Mouse (Mus musculus) embryonic facial prominence, embryonic 11.5 days (tissue): Measurements from ENCODE around the gene Grin3b. TPM values are rescaled to one million over a fixed set of nuclear protein-coding genes. Genes with fewer than 3 reads are reported as not detected.

Experiments
- ATAC-seq: fragments of 200-750 bp; cut with Nextera tagmentation; replicated peaks from 2 replicates; pipeline ENCODE4 v1.8.0; 2017; ENCODE audit warnings: low read depth; ENCODE audit not compliant: insufficient number of reproducible peaks, low FRiP score, low TSS enrichment
- DNase-seq: peaks from one replicate; pipeline ENCODE4 v3.0.0-alpha.2; 2015; ENCODE audit warnings: low spot score
- H3K27ac ChIP-seq: fragments of 300-500 bp; sonication (generic); replicated peaks from 2 replicates; pipeline ENCODE4 v1.5.1; 2014; ENCODE audit warnings: mild to moderate bottlenecking, low read depth, low read length, control low read depth
- H3K27me3 ChIP-seq: fragments of 300-500 bp; sonication (generic); 2 replicates; pipeline ENCODE4 v1.6.1; 2014; ENCODE audit warnings: mild to moderate bottlenecking, low read length, moderate library complexity, mixed read lengths; ENCODE audit not compliant: control insufficient read depth, insufficient read depth
- H3K36me3 ChIP-seq: fragments of 300-500 bp; sonication (generic); replicated peaks from 2 replicates; pipeline ENCODE4 v1.6.1; 2014; ENCODE audit warnings: low read depth, mild to moderate bottlenecking, low read length, moderate library complexity, mixed read lengths; ENCODE audit not compliant: control insufficient read depth, insufficient read depth
- H3K4me1 ChIP-seq: fragments of 300-500 bp; sonication (generic); 2 replicates; pipeline ENCODE4 v1.6.1; 2014; ENCODE audit warnings: low read length, mixed read lengths; ENCODE audit not compliant: control insufficient read depth, insufficient read depth
- H3K4me2 ChIP-seq: fragments of 300-500 bp; sonication (generic); 2 replicates; pipeline ENCODE4 v1.6.1; 2014; ENCODE audit warnings: low read depth, mild to moderate bottlenecking, control low read depth, low read length, moderate library complexity
- H3K4me3 ChIP-seq: fragments of 300-500 bp; sonication (generic); 2 replicates; pipeline ENCODE4 v1.5.1; 2014; ENCODE audit warnings: low read depth, low read length, control low read depth
- H3K9ac ChIP-seq: fragments of 300-500 bp; sonication (generic); replicated peaks from 2 replicates; pipeline ENCODE4 v1.6.1; 2014; ENCODE audit warnings: mild to moderate bottlenecking, control low read depth, low read length
- H3K9me3 ChIP-seq: fragments of 300-500 bp; sonication (generic); replicated peaks from 2 replicates; pipeline ENCODE4 v1.6.1; 2016; ENCODE audit warnings: mild to moderate bottlenecking, low read length, inconsistent platforms, mixed read lengths; ENCODE audit not compliant: control insufficient read depth
- WGBS: fragments of 180-500 bp; shearing (Covaris S2); extraction: QIAGEN DNeasy Blood & Tissue Kit; methylation state at CpG from one replicate; pipeline ENCODE4 v1.1.7; 2014; 5-methylcytosine and 5-hydroxymethylcytosine counted together
- polyA plus RNA-seq: library from polyadenylated mRNA; unstranded; fragments of >200 nt; fragmentation: Nextera tagmentation; extraction: Ambion mirVana; gene quantifications from 2 replicates; pipeline ENCODE4 v1.2.1, GENCODE M21; 2014

Grin3b gene
- polyA plus RNA-seq, 1 experiment from 2014 or later: 0.21 TPM

DNA sequence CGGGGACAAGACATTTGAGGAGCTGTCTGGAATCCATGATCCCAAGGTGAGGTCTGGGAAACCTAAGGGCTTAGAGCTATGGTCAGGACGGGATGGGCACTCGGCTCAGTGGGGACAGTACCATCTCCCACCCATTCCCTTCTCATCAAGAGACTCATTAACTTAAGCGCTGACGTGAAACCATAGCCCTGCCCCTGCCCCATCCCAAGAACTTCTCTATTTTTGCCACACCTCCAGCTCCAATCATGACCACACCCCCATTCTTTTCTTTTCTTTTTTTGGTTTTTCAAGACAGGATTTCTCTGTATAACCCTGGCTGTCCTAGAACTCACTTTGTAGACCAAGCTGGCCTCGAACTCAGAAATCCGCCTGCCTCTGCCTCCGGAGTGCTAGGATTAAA lies 4.2 kb downstream of the Grin3b start:
- DNase-seq (no peak), ATAC-seq (no peak)
- no peak overlapping the region for H3K27ac ChIP-seq
- H3K27me3 ChIP-seq: peaks cover 2% of the 10 kb centered on the region; the same call in 1 of the 2 replicates
- H3K4me1 ChIP-seq: no peaks in the 10 kb centered on the region
- 82% methylated on average over 8 of the region's 8 CpGs for WGBS
- H3K9me3 ChIP-seq: no peaks in the 10 kb centered on the region
- no peak overlapping the region for H3K4me3 ChIP-seq
- H3K36me3 ChIP-seq: peaks cover 22% of the 10 kb centered on the region
- H3K4me2 ChIP-seq: no peak overlapping the region
- no peak overlapping the region for H3K9ac ChIP-seq

GRCm38 (mm10) chr10:79976071-79976721 lies 5.7 kb downstream of the Grin3b start:
- DNase-seq (no peak), ATAC-seq (no peak)
- no peak overlapping the region for H3K4me2 ChIP-seq
- no peak overlapping the region for H3K4me3 ChIP-seq
- H3K27me3 ChIP-seq: no peaks in the 10 kb centered on the region; the same call in 1 of the 2 replicates
- H3K9ac ChIP-seq: no peak overlapping the region
- 87% methylated on average over 28 of the region's 28 CpGs for WGBS
- no peaks in the 10 kb centered on the region for H3K9me3 ChIP-seq
- H3K27ac ChIP-seq: no peak overlapping the region
- peaks cover 22% of the 10 kb centered on the region for H3K36me3 ChIP-seq
- no peaks in the 10 kb centered on the region for H3K4me1 ChIP-seq

GRCm38 (mm10) chr10:79976722-79977107 lies 6.2 kb downstream of the Grin3b start:
- Histone ChIP-seq H3K36me3 (peaks cover 22% of the 10 kb centered on the region), H3K4me1 (no peaks in the 10 kb centered on the region; the same call in 1 of the 2 replicates), H3K4me2 (no peak overlapping the region), H3K4me3 (no peak overlapping the region), H3K9ac (no peak overlapping the region), H3K27ac (no peak overlapping the region), H3K9me3 (no peaks in the 10 kb centered on the region), H3K27me3 (no peaks in the 10 kb centered on the region; the same call in 1 of the 2 replicates)
- DNase-seq: no peak
- 75% methylated on average over 34 of the region's 36 CpGs for WGBS
- ATAC-seq: no peak

DNA sequence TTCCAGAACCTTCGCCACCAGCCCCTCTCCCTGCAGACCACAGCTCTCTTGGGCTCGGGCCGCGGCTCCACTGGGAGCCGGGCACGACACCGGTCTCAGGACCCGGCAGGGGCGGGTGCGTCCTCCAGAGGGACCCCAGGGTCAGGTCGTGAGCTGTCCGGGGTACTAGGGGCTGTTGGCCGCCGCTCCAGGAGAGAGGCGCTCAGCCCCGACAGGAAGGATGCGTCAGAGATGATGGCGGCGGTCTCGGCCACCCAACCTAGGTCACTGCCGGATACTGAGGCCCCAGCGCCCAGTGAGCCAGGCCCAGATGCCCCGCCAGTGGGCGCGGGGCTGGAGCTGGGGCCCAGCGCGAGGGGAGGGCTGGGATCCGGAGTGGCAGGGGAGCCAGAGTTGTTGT lies 6.8 kb downstream of the Grin3b start:
- H3K4me1 ChIP-seq: no peaks in the 10 kb centered on the region; the same call in 1 of the 2 replicates
- H3K27ac ChIP-seq: no peak overlapping the region
- no peak overlapping the region for H3K4me2 ChIP-seq
- 83% methylated on average over 24 of the region's 28 CpGs for WGBS
- no peaks in the 10 kb centered on the region for H3K9me3 ChIP-seq
- peaks cover 22% of the 10 kb centered on the region for H3K36me3 ChIP-seq
- no peak overlapping the region for H3K9ac ChIP-seq
- no peak for ATAC-seq
- DNase-seq: no peak
- H3K27me3 ChIP-seq: no peaks in the 10 kb centered on the region
- H3K4me3 ChIP-seq: no peak overlapping the region

GRCm38 (mm10) chr10:79978061-79978460 lies 7.5 kb downstream of the Grin3b start:
- H3K4me3 ChIP-seq: no peak overlapping the region
- ATAC-seq: no peak
- H3K36me3 ChIP-seq: peaks cover 22% of the 10 kb centered on the region

DNA sequence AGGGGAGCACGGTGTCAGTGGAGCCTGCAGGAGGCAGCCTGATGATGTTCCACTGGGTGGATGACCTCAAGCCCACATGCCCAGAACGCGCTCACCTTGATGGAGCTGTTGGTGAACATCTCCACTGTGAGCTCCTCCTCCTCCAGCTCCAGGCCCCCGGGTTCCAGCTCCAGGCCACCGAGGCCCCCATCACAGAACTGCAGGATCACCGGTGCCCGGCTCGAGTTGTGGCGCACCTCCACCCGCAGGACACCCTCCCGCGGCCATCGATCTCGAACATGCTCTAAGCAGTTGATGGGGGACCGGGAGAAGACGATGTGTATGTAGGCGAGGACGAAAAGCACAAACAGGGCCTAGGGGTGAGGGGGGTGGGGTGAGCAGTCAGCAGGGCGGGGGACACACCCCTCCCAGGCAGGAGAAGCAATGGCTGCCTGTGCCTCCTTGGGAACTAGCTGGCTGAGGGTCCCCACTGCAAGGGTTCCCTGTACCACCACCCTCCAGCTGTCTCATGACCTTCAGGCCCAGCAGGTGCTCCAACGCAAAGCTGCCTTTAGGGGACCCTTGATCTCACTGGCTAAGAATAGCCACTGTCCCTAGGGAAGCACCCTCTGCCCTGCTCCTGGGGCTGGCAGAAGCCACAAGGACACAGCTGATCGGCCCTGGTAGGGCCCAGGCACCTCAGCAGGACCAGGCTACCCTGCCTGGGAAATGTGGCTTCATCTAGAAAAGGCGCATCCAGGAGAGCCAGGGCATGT lies 9.1 kb downstream of the Grin3b start:
- Histone ChIP-seq H3K9ac (no peak overlapping the region), H3K9me3 (no peaks in the 10 kb centered on the region), H3K36me3 (peaks cover 22% of the 10 kb centered on the region), H3K27ac (no peak overlapping the region), H3K4me1 (no peaks in the 10 kb centered on the region; the same call in 1 of the 2 replicates), H3K4me3 (no peak overlapping the region), H3K4me2 (no peak overlapping the region), H3K27me3 (no peaks in the 10 kb centered on the region)
- ATAC-seq: no peak
- DNase-seq: no peak
- 95% methylated on average over 22 of the region's 22 CpGs for WGBS

More at GRCm38 (mm10) chr10:79978061-79978460, 7.5 kb downstream of the Grin3b start:
- Histone ChIP-seq H3K27ac (no peak overlapping the region), H3K4me2 (no peak overlapping the region), H3K27me3 (no peaks in the 10 kb centered on the region), H3K9me3 (no peaks in the 10 kb centered on the region), H3K4me1 (no peaks in the 10 kb centered on the region; the same call in 1 of the 2 replicates), H3K9ac (no peak overlapping the region)
- DNase-seq: no peak
- 96% methylated on average over 21 of the region's 21 CpGs for WGBS

- no peaks in the 10 kb centered on the region for H3K27me3 ChIP-seq
- H3K4me1 ChIP-seq: peaks cover 3% of the 10 kb centered on the region
- ATAC-seq (no peak), DNase-seq (no peak)
- H3K27ac ChIP-seq: no peak overlapping the region
- H3K4me3 ChIP-seq: peak overlapping the region; percentile 79
- peak overlapping the region; percentile 81 for H3K9ac ChIP-seq
- peak overlapping the region; percentile 88 for H3K4me2 ChIP-seq
- peaks cover 5% of the 10 kb centered on the region for H3K36me3 ChIP-seq
- no peaks in the 10 kb centered on the region for H3K9me3 ChIP-seq
- WGBS: 77% methylated on average over 5 of the region's 5 CpGs
Observed at GRCm38 (mm10) chr10:79983205-79983604, 12.7 kb downstream of the Grin3b start.

- WGBS: 2% methylated on average over 17 of the region's 21 CpGs
- no peaks in the 10 kb centered on the region for H3K9me3 ChIP-seq
- H3K27ac ChIP-seq: peak overlapping the region; percentile 69
- peaks cover 3% of the 10 kb centered on the region for H3K4me1 ChIP-seq
- ATAC-seq (no peak), DNase-seq (peak; percentile 63)
- H3K4me3 ChIP-seq: peak overlapping the region; percentile 79
- no peaks in the 10 kb centered on the region for H3K27me3 ChIP-seq
- peak overlapping the region; percentile 88 for H3K4me2 ChIP-seq
- peak overlapping the region; percentile 81 for H3K9ac ChIP-seq
- peaks cover 3% of the 10 kb centered on the region for H3K36me3 ChIP-seq
Observed at GRCm38 (mm10) chr10:79983670-79984069, 13.2 kb downstream of the Grin3b start.
